ENCODE assay signal across 8 mouse cellular contexts in the genomic region with DNA sequence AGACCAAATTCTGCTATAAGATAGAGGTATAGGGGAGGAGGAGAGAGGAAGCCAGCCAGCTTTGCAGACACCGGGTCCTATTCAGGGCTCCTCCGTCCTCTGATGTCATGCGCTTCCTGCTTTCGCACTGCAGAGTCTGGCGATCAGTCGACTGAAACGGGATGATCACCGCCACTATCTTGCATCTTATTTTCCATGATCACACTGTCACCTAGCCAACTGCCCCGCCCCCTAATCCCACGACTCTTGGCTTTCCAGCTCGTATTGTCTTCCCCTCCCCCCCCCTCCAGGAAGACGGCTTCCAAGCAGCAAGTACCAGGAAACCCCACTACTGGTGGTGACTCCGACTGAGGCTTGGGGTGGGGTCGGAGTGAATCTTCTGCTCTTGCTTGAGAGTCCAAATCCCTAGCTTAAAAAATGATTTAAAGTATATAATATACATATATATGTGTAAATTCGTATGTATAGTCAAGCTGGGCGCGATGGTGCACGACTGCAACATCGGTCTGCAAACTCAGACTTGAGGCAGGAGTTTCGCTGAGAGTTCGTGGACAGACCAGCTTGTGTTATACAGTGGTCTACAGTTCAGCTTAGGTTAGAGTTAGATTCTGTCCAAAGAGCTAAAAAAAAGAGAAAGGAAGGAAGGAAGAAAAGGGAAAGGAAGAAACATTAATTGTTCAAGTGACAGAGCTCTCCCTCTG.
DNase-seq lines count a peak whose midpoint lies in the region; ATAC-seq lines count a peak whose summit lies in the region.

No protein-coding gene starts in this region.

- peaks cover 20% of the 10 kb centered on the region for H3K4me1 ChIP-seq in erythroblast, embryonic 14.5 days (ENCODE audit: control insufficient read depth)
- H3K4me1 ChIP-seq in limb, embryonic 11.5 days (ENCODE audit: control insufficient read depth, insufficient read depth, low read length): no peaks in the 10 kb centered on the region
- peaks cover 11% of the 10 kb centered on the region for H3K4me1 ChIP-seq in midbrain, embryonic 12.5 days

- no peak for ATAC-seq in erythroblast, adult 5-6 weeks (replicated peaks; ENCODE audit: low FRiP score, poor library complexity, severe bottlenecking)
- ATAC-seq in common myeloid progenitor, adult 5-6 weeks (replicated peaks; ENCODE audit: low read depth, poor library complexity, severe bottlenecking): peak; percentile 41
- peak; percentile 65 for ATAC-seq in inflammation-experienced regulatory T-cells, adult 6 months
- ATAC-seq in limb, embryonic 11.5 days (ENCODE audit: insufficient number of reproducible peaks, low FRiP score, low TSS enrichment, low read depth): peak; percentile 7
- ATAC-seq in midbrain, embryonic 12.5 days (ENCODE audit: low FRiP score, low read depth): peak; percentile 9

- H3K4me2 ChIP-seq in limb, embryonic 11.5 days (ENCODE audit: low read depth, severe bottlenecking): peak overlapping the region; percentile 56
- H3K4me2 ChIP-seq in midbrain, embryonic 12.5 days (replicated peaks): peak overlapping the region; percentile 83

- peak; percentile 53 for DNase-seq in gastrocnemius, postnatal 25 days
- peak; percentile 59 for DNase-seq in limb, embryonic 11.5 days (ENCODE audit: low spot score)
- DNase-seq in spleen, adult 18-20 months: peak; percentile 66

- WGBS in limb, embryonic 11.5 days: under 1% methylated on average over 21 of the region's 21 CpGs
- WGBS in midbrain, embryonic 12.5 days: under 1% methylated on average over 21 of the region's 21 CpGs

- H3K36me3 ChIP-seq in erythroblast, embryonic 14.5 days (ENCODE audit: control insufficient read depth): no peaks in the 10 kb centered on the region
- H3K36me3 ChIP-seq in limb, embryonic 11.5 days (ENCODE audit: control insufficient read depth, insufficient read depth, low read length): no peaks in the 10 kb centered on the region
- H3K36me3 ChIP-seq in midbrain, embryonic 12.5 days: no peaks in the 10 kb centered on the region

- H3K27me3 ChIP-seq in erythroblast, embryonic 14.5 days (ENCODE audit: control insufficient read depth): peaks cover 24% of the 10 kb centered on the region
- H3K27me3 ChIP-seq in limb, embryonic 11.5 days (ENCODE audit: control insufficient read depth, insufficient read depth, low read length): no peaks in the 10 kb centered on the region
- peaks cover 31% of the 10 kb centered on the region for H3K27me3 ChIP-seq in midbrain, embryonic 12.5 days

- peaks cover 7% of the 10 kb centered on the region; the same call in 1 of the 2 replicates for H3K9me3 ChIP-seq in erythroblast, embryonic 14.5 days (ENCODE audit: control insufficient read depth, low read length)
- H3K9me3 ChIP-seq in limb, embryonic 11.5 days (ENCODE audit: control insufficient read depth, low read length): no peaks in the 10 kb centered on the region
- H3K9me3 ChIP-seq in midbrain, embryonic 12.5 days: no peaks in the 10 kb centered on the region

- no peak overlapping the region for H3K27ac ChIP-seq in limb, embryonic 11.5 days (replicated peaks; ENCODE audit: low read depth, low read length)
- H3K27ac ChIP-seq in midbrain, embryonic 12.5 days (replicated peaks): peak overlapping the region; percentile 50

- H3K4me3 ChIP-seq in erythroblast, embryonic 14.5 days (replicated peaks): peak overlapping the region; percentile 63
- H3K4me3 ChIP-seq in limb, embryonic 11.5 days (ENCODE audit: low read depth, low read length): peak overlapping the region; percentile 31
- peak overlapping the region; percentile 49 for H3K4me3 ChIP-seq in midbrain, embryonic 12.5 days

- H3K9ac ChIP-seq in limb, embryonic 11.5 days (ENCODE audit: low read length): peak overlapping the region; percentile 53
- peak overlapping the region; percentile 50 for H3K9ac ChIP-seq in midbrain, embryonic 12.5 days (replicated peaks)
